Mouse (Mus musculus) intestine, postnatal 0 days (tissue): ENCODE data around the gene Zfp366. TPM values are rescaled to one million over a fixed set of nuclear protein-coding genes. Genes with fewer than 3 reads are reported as not detected.
A peak's percentile ranks its signal among the peaks of the same experiment; 100 is the strongest.
"Not testable (repeated sequence)": the region's sequence is repeated elsewhere in the genome, so short reads cannot be mapped to it uniquely, and the experiment has no call there.

Source experiments
- ATAC-seq: fragments of 200-750 bp; cut with Nextera tagmentation; 2 replicates; pipeline ENCODE4 v1.8.0; 2017; ENCODE audit warnings: mild to moderate bottlenecking, moderate TSS enrichment, moderate library complexity
- H3K27ac ChIP-seq: fragments of 300-500 bp; sonication (generic); 2 replicates; pipeline ENCODE4 v1.5.1; 2014; ENCODE audit warnings: mild to moderate bottlenecking, low read depth, low read length, moderate library complexity
- H3K27me3 ChIP-seq: fragments of 300-500 bp; sonication (generic); replicated peaks from 2 replicates; pipeline ENCODE4 v1.6.1; 2014; ENCODE audit warnings: low read length, mixed read lengths; ENCODE audit not compliant: control insufficient read depth, insufficient read depth
- H3K36me3 ChIP-seq: fragments of 300-500 bp; sonication (generic); 2 replicates; pipeline ENCODE4 v1.6.1; 2014; ENCODE audit warnings: mild to moderate bottlenecking, moderate library complexity; ENCODE audit not compliant: control insufficient read depth, insufficient read depth
- H3K4me1 ChIP-seq: fragments of 300-500 bp; sonication (generic); replicated peaks from 2 replicates; pipeline ENCODE4 v1.6.1; 2014; ENCODE audit warnings: antibody characterized with exemption, low read length, mixed read lengths; ENCODE audit not compliant: control insufficient read depth, insufficient read depth
- H3K4me2 ChIP-seq: fragments of 300-500 bp; sonication (generic); replicated peaks from 2 replicates; pipeline ENCODE4 v1.6.1; 2014; ENCODE audit warnings: low read depth, mild to moderate bottlenecking, moderate library complexity
- H3K4me3 ChIP-seq: fragments of 300-500 bp; sonication (generic); 2 replicates; pipeline ENCODE4 v1.5.1; 2014; ENCODE audit warnings: low read depth, low read length
- H3K9ac ChIP-seq: fragments of 300-500 bp; sonication (generic); 2 replicates; pipeline ENCODE4 v1.6.1; 2014; ENCODE audit warnings: mild to moderate bottlenecking, low read depth, low read length
- H3K9me3 ChIP-seq: fragments of 300-500 bp; sonication (generic); 2 replicates; pipeline ENCODE4 v1.6.1; 2016; ENCODE audit warnings: mixed run types; ENCODE audit not compliant: control insufficient read depth
- CTCF ChIP-seq: sonication (generic); IDR thresholded peaks from 2 replicates; pipeline ENCODE4 v1.5.1; 2016; ENCODE audit warnings: low read depth, mild to moderate bottlenecking, control low read depth, antibody characterized with exemption, moderate library complexity
- WGBS: fragments of 180-500 bp; shearing (Covaris S2); extraction: QIAGEN DNeasy Blood & Tissue Kit; methylation state at CpG from one replicate; pipeline ENCODE4 v1.1.7; 2014; 5-methylcytosine and 5-hydroxymethylcytosine counted together
- polyA plus RNA-seq: library from polyadenylated mRNA; unstranded; fragments of >200 nt; fragmentation: Nextera tagmentation; extraction: Ambion mirVana; gene quantifications from 2 replicates; pipeline ENCODE4 v1.2.1, GENCODE M21; 2015

The Zfp366 gene
- polyA plus RNA-seq, 1 experiment from 2014 or later = 0.39 TPM

DNA sequence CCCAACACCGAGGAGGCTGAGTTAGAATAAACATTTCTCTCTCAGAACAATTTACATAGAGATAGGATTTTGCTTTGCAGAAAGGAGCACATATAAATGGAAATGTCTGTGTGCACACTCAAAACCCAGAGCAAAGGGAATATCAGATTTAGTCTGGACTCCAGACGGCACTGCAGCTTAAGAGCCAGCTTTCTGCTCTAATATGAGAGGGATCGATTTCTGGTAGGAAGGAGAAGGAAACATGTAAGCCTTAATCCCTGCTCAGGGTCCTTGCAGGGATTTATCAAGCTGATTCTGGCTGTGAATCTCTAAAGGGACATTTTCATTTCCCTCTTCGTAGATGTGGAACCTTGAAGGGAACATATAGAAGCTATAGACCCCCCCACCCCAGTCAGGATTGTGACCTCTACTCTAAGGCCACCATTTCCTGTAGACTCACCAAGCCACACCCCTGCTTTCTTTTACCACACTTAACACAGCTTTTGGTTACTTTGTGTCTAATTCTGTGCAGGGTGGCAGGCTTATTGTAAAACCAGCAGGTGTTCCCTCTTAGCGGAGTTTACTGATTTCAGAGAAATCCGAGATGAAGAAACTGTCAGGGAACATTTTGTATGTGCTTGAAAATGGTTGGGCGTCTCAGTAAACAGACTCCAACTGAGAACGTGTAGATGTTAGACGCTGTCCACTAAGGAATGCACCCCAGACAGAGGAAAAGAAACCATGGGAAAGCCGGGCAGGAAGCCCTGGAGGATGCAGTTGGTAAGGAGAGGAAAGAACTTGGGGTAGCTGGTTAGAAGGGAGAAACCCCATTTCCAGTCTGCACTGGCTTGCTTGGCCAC, 20.9 kb upstream of the Zfp366 start:
- Histone ChIP-seq H3K9me3 (no peaks in the 10 kb centered on the region), H3K27me3 (no peaks in the 10 kb centered on the region), H3K4me1 (no peaks in the 10 kb centered on the region), H3K36me3 (no peaks in the 10 kb centered on the region), H3K4me2 (peak overlapping the region; percentile 37), H3K27ac (no peak overlapping the region), H3K4me3 (no peak overlapping the region), H3K9ac (no peak overlapping the region)
- 35% methylated on average over 10 of the region's 10 CpGs for WGBS
- TF ChIP-seq CTCF = no peak
- no peak for ATAC-seq

DNA sequence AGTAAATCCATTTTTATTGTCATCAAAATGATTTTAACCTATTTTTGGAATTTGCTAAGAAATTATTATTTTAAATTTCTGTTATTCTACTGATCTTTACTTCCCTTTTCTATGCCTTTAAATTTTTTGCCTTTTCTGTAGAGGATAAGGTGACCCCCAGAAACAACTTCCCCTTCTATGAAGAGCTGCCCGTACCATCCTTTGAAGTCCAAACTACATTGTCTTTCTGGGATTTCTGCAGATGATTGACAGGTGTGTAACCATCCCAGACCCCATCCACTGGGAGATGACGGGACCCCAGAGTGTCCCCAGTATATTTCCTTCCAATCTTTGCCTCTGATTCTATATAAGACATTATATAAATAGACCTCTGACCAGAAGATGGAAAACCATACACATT, 20.3 kb upstream of the Zfp366 start:
- no peak overlapping the region for H3K4me3 ChIP-seq
- ATAC-seq = no peak
- no peak overlapping the region for H3K9ac ChIP-seq
- TF ChIP-seq CTCF = no peak
- no peaks in the 10 kb centered on the region for H3K4me1 ChIP-seq
- H3K9me3 ChIP-seq = no peaks in the 10 kb centered on the region
- no peak overlapping the region for H3K4me2 ChIP-seq
- 76% methylated on average over 2 of the region's 2 CpGs for WGBS
- H3K27me3 ChIP-seq = no peaks in the 10 kb centered on the region
- H3K27ac ChIP-seq = no peak overlapping the region
- H3K36me3 ChIP-seq = no peaks in the 10 kb centered on the region

DNA sequence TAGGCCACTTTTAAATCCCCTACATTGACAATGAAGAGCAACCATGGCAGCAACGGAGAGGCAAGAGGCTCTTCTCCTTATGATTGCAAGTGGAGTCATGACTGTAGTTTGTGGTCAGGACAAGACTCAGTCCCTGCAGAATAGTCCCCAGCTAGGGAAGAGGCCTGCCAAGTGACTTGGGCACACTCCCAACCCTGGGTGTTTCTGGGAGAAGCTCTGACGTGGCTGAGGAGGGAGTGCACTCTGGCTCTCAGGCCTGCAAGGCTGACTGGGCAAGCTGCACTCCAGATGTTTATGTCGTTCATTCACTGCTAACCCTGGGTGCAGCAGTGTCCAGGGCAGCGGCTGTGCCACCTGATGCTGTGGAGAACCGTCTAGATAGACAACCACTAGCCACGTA, 15.2 kb upstream of the Zfp366 start:
- Histone ChIP-seq H3K4me2 (no peak overlapping the region), H3K27ac (no peak overlapping the region), H3K9ac (no peak overlapping the region), H3K27me3 (no peaks in the 10 kb centered on the region), H3K4me3 (no peak overlapping the region), H3K9me3 (no peaks in the 10 kb centered on the region), H3K36me3 (no peaks in the 10 kb centered on the region), H3K4me1 (no peaks in the 10 kb centered on the region)
- no peak for ATAC-seq
- no peak for TF ChIP-seq CTCF
- WGBS = 79% methylated on average over 6 of the region's 6 CpGs

DNA sequence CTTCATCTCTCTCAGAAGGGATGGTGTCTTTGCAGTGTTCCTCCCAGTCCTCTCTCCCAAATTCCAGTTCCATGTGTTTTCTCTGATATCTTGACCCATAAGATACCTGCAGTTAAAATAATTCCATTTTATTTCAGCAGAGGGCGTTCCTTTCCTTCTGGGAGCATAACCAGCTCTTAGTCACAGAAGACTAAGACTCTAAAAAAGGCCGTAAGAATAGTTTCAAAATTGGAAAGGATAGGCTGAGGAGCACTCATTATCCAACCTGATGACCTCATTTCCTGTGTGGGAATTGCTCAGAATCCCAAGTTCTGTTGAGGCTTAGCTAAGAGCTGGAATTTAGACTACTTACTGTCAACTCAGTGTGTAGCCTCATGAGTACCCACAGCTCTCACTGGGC, 14.3 kb upstream of the Zfp366 start:
- ATAC-seq = no peak
- H3K27me3 ChIP-seq = no peaks in the 10 kb centered on the region
- H3K36me3 ChIP-seq = no peaks in the 10 kb centered on the region
- no peak overlapping the region for H3K27ac ChIP-seq
- H3K9me3 ChIP-seq = no peaks in the 10 kb centered on the region
- no peak overlapping the region for H3K9ac ChIP-seq
- H3K4me1 ChIP-seq = no peaks in the 10 kb centered on the region
- no peak overlapping the region for H3K4me3 ChIP-seq
- TF ChIP-seq CTCF = peak; percentile 67
- 45% methylated on average over 2 of the region's 2 CpGs for WGBS
- H3K4me2 ChIP-seq = no peak overlapping the region

DNA sequence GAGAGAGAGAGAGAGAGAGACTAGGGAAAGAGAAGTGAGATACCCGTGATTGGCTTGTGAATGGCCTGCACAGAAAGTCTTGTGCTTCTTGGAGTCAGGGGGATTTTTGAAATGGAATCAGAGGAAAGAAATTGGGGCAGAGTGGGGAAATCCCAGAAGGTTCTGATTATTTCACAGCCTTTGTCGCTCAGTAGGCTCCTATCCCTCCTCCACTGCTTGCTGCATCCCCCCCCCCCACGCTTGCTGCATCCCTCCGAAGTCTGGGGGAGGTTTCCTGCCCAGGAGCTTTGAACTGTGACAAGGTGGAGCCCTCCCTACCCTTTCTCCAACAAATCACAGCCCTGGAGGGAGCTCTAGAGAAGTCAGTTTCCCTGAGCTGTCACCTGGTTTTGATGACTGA, 10.8 kb upstream of the Zfp366 start:
- WGBS = 56% methylated on average over 4 of the region's 4 CpGs
- H3K36me3 ChIP-seq = no peaks in the 10 kb centered on the region
- no peak for ATAC-seq
- H3K27me3 ChIP-seq = no peaks in the 10 kb centered on the region
- no peaks in the 10 kb centered on the region for H3K4me1 ChIP-seq
- H3K9ac ChIP-seq = no peak overlapping the region
- TF ChIP-seq CTCF = no peak
- no peak overlapping the region for H3K4me3 ChIP-seq
- no peaks in the 10 kb centered on the region for H3K9me3 ChIP-seq
- no peak overlapping the region for H3K27ac ChIP-seq
- no peak overlapping the region for H3K4me2 ChIP-seq

DNA sequence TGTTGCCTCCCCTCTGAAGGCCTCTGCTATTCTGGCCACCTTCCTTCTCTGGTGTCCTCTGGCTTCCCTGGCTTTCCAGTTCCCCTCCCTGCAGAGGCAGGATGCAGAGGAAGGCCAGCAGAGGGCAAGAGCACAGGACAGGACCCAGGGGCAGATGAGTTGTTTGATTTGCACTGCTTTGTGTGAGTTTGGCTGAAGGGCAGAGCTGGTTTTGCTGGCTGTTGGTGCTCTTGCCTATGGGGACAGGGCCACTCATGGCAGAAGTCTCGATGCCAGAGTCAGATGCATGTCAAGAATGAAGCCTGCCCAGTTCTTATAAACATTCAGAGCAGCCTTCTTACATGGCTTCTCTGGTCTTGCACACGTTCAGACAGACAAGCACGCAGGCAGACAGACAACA, 1.8 kb upstream of the Zfp366 start:
- H3K4me3 ChIP-seq, H3K9ac ChIP-seq, H3K4me1 ChIP-seq, H3K27ac ChIP-seq, H3K4me2 ChIP-seq, H3K27me3 ChIP-seq, H3K9me3 ChIP-seq, H3K36me3 ChIP-seq, ATAC-seq: not testable (repeated sequence)
- WGBS = 84% methylated on average over 3 of the region's 3 CpGs
